Mouse (Mus musculus): ENCODE measurements at regions not wholly inside any gene's neighbourhood (a gene's known extent, or its start where the extent isn't known, plus 50 kb on each side); places are given as distances from the start of the nearest gene placed in this dataset.
A peak's percentile ranks its signal among the peaks of the same experiment; 100 is the strongest.

DNA sequence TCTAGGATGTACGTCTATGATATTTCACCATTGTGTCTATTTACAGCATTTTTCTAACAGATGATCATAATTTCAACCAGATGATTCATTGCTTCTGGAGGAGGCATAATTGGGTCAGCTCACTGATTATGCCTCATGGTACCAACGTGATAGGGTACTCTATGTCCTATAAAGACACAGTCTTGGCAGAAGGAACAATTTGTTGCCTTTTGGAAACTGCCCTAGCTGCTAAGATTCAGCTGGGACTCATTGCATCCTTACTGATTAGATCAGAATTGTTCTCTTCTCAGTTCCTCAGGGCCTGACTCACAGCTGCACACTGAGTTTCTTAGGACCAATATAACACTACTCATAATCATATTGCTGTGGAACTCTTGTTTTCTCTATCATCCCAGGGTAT, 856.6 kb upstream of the Pcdh17 start:
- DNase-seq (ENCODE audit: extremely low spot score in 1 of 2, low spot score in 1 of 2), result peak; percentile 10 to 42
